Mouse (Mus musculus) ES-Bruce4 (cell line): ENCODE measurements at regions not wholly inside any gene's neighbourhood (a gene's known extent, or its start where the extent isn't known, plus 50 kb on each side); places are given as distances from the start of the nearest gene placed in this dataset.

ENCODE experiments used
- H3K27ac ChIP-seq: 2 replicates; pipeline ENCODE4 v1.5.1; 2012; ENCODE audit warnings: low read length, inconsistent platforms; ENCODE audit not compliant: insufficient read depth
- H3K27me3 ChIP-seq: 2 replicates; pipeline ENCODE4 v1.6.1; 2012; ENCODE audit warnings: mild to moderate bottlenecking, low read length, inconsistent platforms; ENCODE audit not compliant: control insufficient read depth, poor library complexity, insufficient read depth, severe bottlenecking
- H3K36me3 ChIP-seq: 2 replicates; pipeline ENCODE4 v1.6.1; 2012; ENCODE audit warnings: inconsistent platforms, mild to moderate bottlenecking, low read length, moderate library complexity; ENCODE audit not compliant: control insufficient read depth, poor library complexity, insufficient read depth, severe bottlenecking
- H3K4me1 ChIP-seq: one replicate; pipeline ENCODE4 v1.8.1; 2011; ENCODE audit warnings: low read length; ENCODE audit not compliant: control insufficient read depth, insufficient read depth
- H3K4me3 ChIP-seq: 2 replicates; pipeline ENCODE4 v1.5.1; 2011; ENCODE audit warnings: low read depth, mild to moderate bottlenecking, low read length
- H3K9ac ChIP-seq: 2 replicates; pipeline ENCODE4 v1.6.1; 2012; ENCODE audit warnings: low read depth, mild to moderate bottlenecking, inconsistent platforms; ENCODE audit not compliant: poor library complexity, severe bottlenecking
- H3K9me3 ChIP-seq: replicated peaks from 2 replicates; pipeline ENCODE4 v1.6.1; 2012; ENCODE audit warnings: mild to moderate bottlenecking, low read length, inconsistent platforms; ENCODE audit not compliant: control insufficient read depth, poor library complexity, insufficient read depth, severe bottlenecking
- CTCF ChIP-seq: IDR thresholded peaks from one replicate; pipeline ENCODE4 v1.8.1; 2011; ENCODE audit warnings: low read depth, low read length
- EP300 ChIP-seq: IDR thresholded peaks from 2 replicates; pipeline ENCODE4 v1.6.1; 2011; ENCODE audit warnings: low read depth, low read length; ENCODE audit not compliant: insufficient read depth
- POLR2A ChIP-seq: IDR thresholded peaks from one replicate; pipeline ENCODE4 v1.8.1; 2011; ENCODE audit warnings: low read length; ENCODE audit not compliant: insufficient read depth

- TF ChIP-seq EP300: no peak
- TF ChIP-seq CTCF: peak; percentile 71
- TF ChIP-seq POLR2A: no peak
- no peak overlapping the region for H3K27ac ChIP-seq
- no peaks in the 10 kb centered on the region for H3K4me1 ChIP-seq
- H3K9ac ChIP-seq: no peak overlapping the region
- H3K9me3 ChIP-seq: no peaks in the 10 kb centered on the region; the same call in 1 of the 2 replicates
- no peak overlapping the region for H3K4me3 ChIP-seq
- H3K36me3 ChIP-seq: no peaks in the 10 kb centered on the region
- no peaks in the 10 kb centered on the region for H3K27me3 ChIP-seq
These were observed 66.3 kb upstream of the 1700021F07Rik start for GRCm38 (mm10) chr2:173456083-173456482.

- no peak overlapping the region for H3K4me3 ChIP-seq
- no peaks in the 10 kb centered on the region for H3K36me3 ChIP-seq
- TF ChIP-seq POLR2A (no peak), CTCF (no peak), EP300 (no peak)
- H3K9me3 ChIP-seq: no peaks in the 10 kb centered on the region; the same call in 1 of the 2 replicates
- no peaks in the 10 kb centered on the region for H3K27me3 ChIP-seq
- H3K9ac ChIP-seq: no peak overlapping the region
- no peak overlapping the region for H3K27ac ChIP-seq
- no peaks in the 10 kb centered on the region for H3K4me1 ChIP-seq
These were observed 65.3 kb upstream of the 1700021F07Rik start for GRCm38 (mm10) chr2:173456924-173457623.

- TF ChIP-seq POLR2A (no peak), EP300 (no peak), CTCF (no peak)
- Histone ChIP-seq H3K36me3 (no peaks in the 10 kb centered on the region), H3K27me3 (no peaks in the 10 kb centered on the region), H3K27ac (no peak overlapping the region), H3K9ac (no peak overlapping the region), H3K9me3 (no peaks in the 10 kb centered on the region; the same call in 1 of the 2 replicates), H3K4me3 (no peak overlapping the region), H3K4me1 (no peaks in the 10 kb centered on the region)
These were observed 64.6 kb upstream of the 1700021F07Rik start for GRCm38 (mm10) chr2:173457624-173458320.

- Histone ChIP-seq H3K27me3 (no peaks in the 10 kb centered on the region), H3K27ac (no peak overlapping the region), H3K4me3 (no peak overlapping the region), H3K9ac (no peak overlapping the region), H3K36me3 (no peaks in the 10 kb centered on the region), H3K4me1 (no peaks in the 10 kb centered on the region), H3K9me3 (no peaks in the 10 kb centered on the region; the same call in 1 of the 2 replicates)
- TF ChIP-seq EP300 (no peak), CTCF (no peak), POLR2A (no peak)
These were observed 63.5 kb upstream of the 1700021F07Rik start for GRCm38 (mm10) chr2:173458861-173459260.

- Histone ChIP-seq H3K36me3 (no peaks in the 10 kb centered on the region), H3K27me3 (no peaks in the 10 kb centered on the region), H3K27ac (no peak overlapping the region), H3K4me3 (no peak overlapping the region), H3K4me1 (no peaks in the 10 kb centered on the region), H3K9ac (no peak overlapping the region), H3K9me3 (no peaks in the 10 kb centered on the region)
- TF ChIP-seq EP300: no peak
- no peak for TF ChIP-seq CTCF
- TF ChIP-seq POLR2A: no peak
These were observed 59.1 kb upstream of the 1700021F07Rik start for GRCm38 (mm10) chr2:173463313-173463712.

GRCm38 (mm10) chr2:173464562-173464961 is 57.8 kb upstream of the 1700021F07Rik start:
- no peak overlapping the region for H3K27ac ChIP-seq
- H3K4me3 ChIP-seq: no peak overlapping the region
- no peaks in the 10 kb centered on the region for H3K27me3 ChIP-seq
- no peaks in the 10 kb centered on the region for H3K4me1 ChIP-seq
- no peaks in the 10 kb centered on the region for H3K36me3 ChIP-seq
- H3K9ac ChIP-seq: no peak overlapping the region
- TF ChIP-seq EP300 (no peak), CTCF (no peak), POLR2A (no peak)
- H3K9me3 ChIP-seq: no peaks in the 10 kb centered on the region
